Mouse (Mus musculus) intestine, postnatal 0 days (tissue): ENCODE results near the gene Dscam. TPM values are rescaled to one million over a fixed set of nuclear protein-coding genes. Genes with fewer than 3 reads are reported as not detected.

Experiments
- ATAC-seq: fragments of 200-750 bp; cut with Nextera tagmentation; 2 replicates; pipeline ENCODE4 v1.8.0; 2017; ENCODE audit warnings: mild to moderate bottlenecking, moderate TSS enrichment, moderate library complexity
- H3K27ac ChIP-seq: fragments of 300-500 bp; sonication (generic); 2 replicates; pipeline ENCODE4 v1.5.1; 2014; ENCODE audit warnings: mild to moderate bottlenecking, low read depth, low read length, moderate library complexity
- H3K27me3 ChIP-seq: fragments of 300-500 bp; sonication (generic); replicated peaks from 2 replicates; pipeline ENCODE4 v1.6.1; 2014; ENCODE audit warnings: low read length, mixed read lengths; ENCODE audit not compliant: control insufficient read depth, insufficient read depth
- H3K36me3 ChIP-seq: fragments of 300-500 bp; sonication (generic); 2 replicates; pipeline ENCODE4 v1.6.1; 2014; ENCODE audit warnings: mild to moderate bottlenecking, moderate library complexity; ENCODE audit not compliant: control insufficient read depth, insufficient read depth
- H3K4me1 ChIP-seq: fragments of 300-500 bp; sonication (generic); replicated peaks from 2 replicates; pipeline ENCODE4 v1.6.1; 2014; ENCODE audit warnings: antibody characterized with exemption, low read length, mixed read lengths; ENCODE audit not compliant: control insufficient read depth, insufficient read depth
- H3K4me2 ChIP-seq: fragments of 300-500 bp; sonication (generic); replicated peaks from 2 replicates; pipeline ENCODE4 v1.6.1; 2014; ENCODE audit warnings: low read depth, mild to moderate bottlenecking, moderate library complexity
- H3K4me3 ChIP-seq: fragments of 300-500 bp; sonication (generic); 2 replicates; pipeline ENCODE4 v1.5.1; 2014; ENCODE audit warnings: low read depth, low read length
- H3K9ac ChIP-seq: fragments of 300-500 bp; sonication (generic); 2 replicates; pipeline ENCODE4 v1.6.1; 2014; ENCODE audit warnings: mild to moderate bottlenecking, low read depth, low read length
- H3K9me3 ChIP-seq: fragments of 300-500 bp; sonication (generic); 2 replicates; pipeline ENCODE4 v1.6.1; 2016; ENCODE audit warnings: mixed run types; ENCODE audit not compliant: control insufficient read depth
- CTCF ChIP-seq: sonication (generic); IDR thresholded peaks from 2 replicates; pipeline ENCODE4 v1.5.1; 2016; ENCODE audit warnings: low read depth, mild to moderate bottlenecking, control low read depth, antibody characterized with exemption, moderate library complexity
- WGBS: fragments of 180-500 bp; shearing (Covaris S2); extraction: QIAGEN DNeasy Blood & Tissue Kit; methylation state at CpG from one replicate; pipeline ENCODE4 v1.1.7; 2014; 5-methylcytosine and 5-hydroxymethylcytosine counted together
- polyA plus RNA-seq: library from polyadenylated mRNA; unstranded; fragments of >200 nt; fragmentation: Nextera tagmentation; extraction: Ambion mirVana; gene quantifications from 2 replicates; pipeline ENCODE4 v1.2.1, GENCODE M21; 2015

Gene Dscam
- polyA plus RNA-seq, 1 experiment from 2014 or later = 0.25 TPM

DNA sequence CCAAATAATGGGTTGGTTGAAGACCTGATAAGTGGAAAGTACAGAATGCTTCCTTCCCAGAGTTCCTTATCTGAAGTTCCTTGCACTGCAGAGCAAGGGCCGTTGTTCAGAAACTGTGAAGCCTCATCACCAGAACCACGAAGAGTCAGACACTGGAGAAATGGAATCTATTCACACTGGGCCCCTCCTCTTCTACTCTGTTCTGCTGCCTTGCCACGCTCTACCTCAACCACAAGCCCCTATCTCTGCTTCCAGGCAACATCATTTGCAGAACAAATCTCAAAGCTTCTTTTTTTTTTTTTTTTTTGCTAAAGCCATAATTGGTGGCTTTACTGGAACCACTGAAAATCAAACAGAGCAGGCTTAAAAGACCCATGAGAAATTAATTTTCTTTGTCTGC is 530.5 kb downstream of the Dscam start:
- Histone ChIP-seq H3K9ac (no peak overlapping the region), H3K4me1 (no peaks in the 10 kb centered on the region), H3K36me3 (no peaks in the 10 kb centered on the region), H3K9me3 (no peaks in the 10 kb centered on the region), H3K27ac (no peak overlapping the region), H3K27me3 (no peaks in the 10 kb centered on the region), H3K4me2 (no peak overlapping the region), H3K4me3 (no peak overlapping the region)
- TF ChIP-seq CTCF = no peak
- ATAC-seq = no peak
- WGBS = 50% methylated on average over 3 of the region's 3 CpGs

GRCm38 (mm10) chr16:96635916-96636315 is 534.6 kb downstream of the Dscam start:
- Histone ChIP-seq H3K27me3 (no peaks in the 10 kb centered on the region), H3K4me3 (no peak overlapping the region), H3K36me3 (no peaks in the 10 kb centered on the region), H3K9ac (no peak overlapping the region), H3K4me1 (no peaks in the 10 kb centered on the region), H3K9me3 (no peaks in the 10 kb centered on the region), H3K4me2 (no peak overlapping the region), H3K27ac (no peak overlapping the region)
- TF ChIP-seq CTCF = no peak
- ATAC-seq = no peak
- 55% methylated on average over 2 of the region's 2 CpGs for WGBS

GRCm38 (mm10) chr16:96634791-96635143 is 535.8 kb downstream of the Dscam start:
- Histone ChIP-seq H3K9me3 (no peaks in the 10 kb centered on the region), H3K4me2 (no peak overlapping the region), H3K9ac (no peak overlapping the region), H3K36me3 (no peaks in the 10 kb centered on the region), H3K4me3 (no peak overlapping the region), H3K4me1 (no peaks in the 10 kb centered on the region), H3K27ac (no peak overlapping the region), H3K27me3 (no peaks in the 10 kb centered on the region)
- no peak for TF ChIP-seq CTCF
- ATAC-seq = no peak

- no peaks in the 10 kb centered on the region for H3K4me1 ChIP-seq
- no peak for TF ChIP-seq CTCF
- H3K27ac ChIP-seq = no peak overlapping the region
- no peaks in the 10 kb centered on the region for H3K9me3 ChIP-seq
- no peaks in the 10 kb centered on the region for H3K36me3 ChIP-seq
- no peaks in the 10 kb centered on the region for H3K27me3 ChIP-seq
- H3K4me2 ChIP-seq = no peak overlapping the region
- WGBS = 81% methylated on average over 4 of the region's 4 CpGs
- H3K9ac ChIP-seq = no peak overlapping the region
- ATAC-seq = no peak
- H3K4me3 ChIP-seq = no peak overlapping the region
These were observed 536.3 kb downstream of the Dscam start for GRCm38 (mm10) chr16:96634097-96634790.

DNA sequence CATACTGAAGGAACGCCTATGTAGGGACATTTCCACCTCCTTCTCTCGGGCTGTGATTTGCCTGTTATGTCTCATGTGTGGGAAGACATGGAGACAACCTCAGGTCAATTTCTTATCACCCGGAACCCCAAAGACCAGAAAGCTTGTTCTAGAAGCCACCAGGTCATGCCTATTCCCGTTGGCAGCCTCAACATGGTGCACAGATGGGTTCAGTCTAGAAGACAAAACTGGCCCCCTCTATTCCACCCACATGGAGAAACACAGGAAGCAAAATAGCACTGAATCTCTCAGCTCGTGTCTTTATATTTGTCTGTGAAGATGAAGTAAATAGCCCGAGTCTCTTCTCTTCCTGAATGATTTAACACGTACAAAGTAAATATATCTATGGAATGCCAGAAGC is 540.3 kb downstream of the Dscam start:
- Histone ChIP-seq H3K9ac (no peak overlapping the region), H3K36me3 (no peaks in the 10 kb centered on the region), H3K9me3 (no peaks in the 10 kb centered on the region), H3K27ac (no peak overlapping the region), H3K4me3 (no peak overlapping the region), H3K4me2 (no peak overlapping the region), H3K4me1 (no peaks in the 10 kb centered on the region), H3K27me3 (no peaks in the 10 kb centered on the region)
- TF ChIP-seq CTCF = no peak
- ATAC-seq = no peak
- 66% methylated on average over 7 of the region's 7 CpGs for WGBS

DNA sequence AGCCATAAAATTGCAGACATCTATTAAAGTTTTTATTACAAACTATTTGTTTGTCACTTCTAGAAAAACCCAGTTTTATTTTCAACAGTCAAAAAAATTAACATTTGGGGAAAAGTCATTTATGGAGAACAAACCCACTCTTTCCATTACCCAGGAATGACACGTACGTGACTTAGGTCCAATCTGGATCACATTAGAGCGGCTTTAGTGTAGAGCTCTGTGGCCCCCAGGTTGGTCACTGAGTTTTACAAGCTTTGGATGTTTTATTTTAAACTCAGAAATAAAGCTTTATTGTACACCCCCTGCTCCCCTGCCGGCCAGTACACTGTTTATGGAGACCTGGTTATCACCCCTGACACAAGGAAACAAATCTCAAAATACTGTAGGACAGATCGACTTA is 540.9 kb downstream of the Dscam start:
- H3K36me3 ChIP-seq = no peaks in the 10 kb centered on the region
- no peak overlapping the region for H3K4me2 ChIP-seq
- H3K9me3 ChIP-seq = no peaks in the 10 kb centered on the region
- H3K9ac ChIP-seq = no peak overlapping the region
- TF ChIP-seq CTCF = no peak
- no peak for ATAC-seq
- WGBS = 84% methylated on average over 5 of the region's 5 CpGs
- no peak overlapping the region for H3K4me3 ChIP-seq
- H3K27me3 ChIP-seq = no peaks in the 10 kb centered on the region
- no peak overlapping the region for H3K27ac ChIP-seq
- no peaks in the 10 kb centered on the region for H3K4me1 ChIP-seq

DNA sequence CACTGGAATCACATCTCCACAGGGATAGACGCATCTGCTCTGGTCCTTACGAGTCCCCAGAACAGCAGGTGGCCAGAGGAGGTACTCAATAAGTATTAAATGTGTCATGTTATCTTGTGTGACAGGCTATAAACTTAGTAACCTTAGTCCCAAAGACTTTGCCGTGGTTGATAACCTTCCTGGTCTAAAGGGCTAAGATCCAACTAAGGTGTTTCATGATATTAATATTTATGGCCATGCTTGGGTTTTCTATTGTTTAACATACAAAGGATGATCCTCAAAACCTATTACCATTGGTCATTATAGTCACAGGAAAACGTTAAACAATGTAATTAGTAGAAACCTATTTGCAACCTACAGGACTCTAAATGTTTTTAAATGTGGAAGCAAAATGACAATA is 545.1 kb downstream of the Dscam start:
- TF ChIP-seq CTCF = no peak
- Histone ChIP-seq H3K27me3 (no peaks in the 10 kb centered on the region), H3K9ac (no peak overlapping the region), H3K4me2 (no peak overlapping the region), H3K4me1 (no peaks in the 10 kb centered on the region), H3K4me3 (no peak overlapping the region), H3K27ac (no peak overlapping the region), H3K9me3 (no peaks in the 10 kb centered on the region), H3K36me3 (no peaks in the 10 kb centered on the region)
- ATAC-seq = no peak
- WGBS = 44% methylated on average over 4 of the region's 4 CpGs
